Mouse (Mus musculus) liver, postnatal 0 days (tissue): ENCODE data around the gene Map2k1.

Experiments
- CTCF ChIP-seq: sonication (generic); IDR thresholded peaks from 2 replicates; pipeline ENCODE4 v1.5.1; 2016; ENCODE audit warnings: antibody characterized with exemption, low read depth
- EP300 ChIP-seq: IDR thresholded peaks from 2 replicates; pipeline ENCODE4 v1.6.1; 2016; ENCODE audit warnings: antibody characterized with exemption, low read depth, mild to moderate bottlenecking

DNA sequence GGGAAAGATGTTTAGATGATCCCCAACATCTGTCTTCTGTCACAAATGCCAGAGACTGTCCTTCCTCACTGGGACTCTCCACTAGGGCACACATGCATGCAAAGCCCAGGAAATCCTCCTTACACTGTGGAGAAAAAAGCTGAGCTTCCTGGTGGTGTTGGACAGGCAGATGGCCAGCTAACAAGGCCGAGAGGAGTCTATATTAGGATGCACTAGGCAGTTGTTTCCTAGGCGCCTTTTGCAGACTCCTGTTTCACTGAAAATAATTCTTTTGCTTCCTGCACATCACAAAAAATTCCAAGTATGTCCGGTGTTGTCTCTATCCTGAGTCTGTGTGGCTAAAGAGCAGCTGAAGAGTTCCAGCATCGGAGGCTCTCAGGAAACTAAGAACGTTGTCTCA is 22.3 kb downstream of the Map2k1 start:
- TF ChIP-seq CTCF (no peak), EP300 (no peak)
